Mouse (Mus musculus) C2C12 (cell line): ENCODE results near the gene Hmbs.

Source experiments
- CTCF ChIP-seq: IDR thresholded peaks from one replicate; pipeline ENCODE4 v1.5.1; 2011; ENCODE audit not compliant: control insufficient read depth, insufficient read depth, insufficient read length
- MYOD1 ChIP-seq: IDR thresholded peaks from one replicate; pipeline ENCODE4 v1.6.1; 2011; ENCODE audit warnings: low read depth; ENCODE audit not compliant: control insufficient read depth, insufficient read length
- MYOG ChIP-seq: IDR thresholded peaks from one replicate; pipeline ENCODE4 v1.6.1; 2011; ENCODE audit not compliant: control insufficient read depth, insufficient read length; ENCODE audit errors: extremely low read depth
- USF1 ChIP-seq: IDR thresholded peaks from one replicate; pipeline ENCODE4 v1.6.1; 2011; ENCODE audit warnings: low read depth, mild to moderate bottlenecking, control low read depth, moderate library complexity

DNA sequence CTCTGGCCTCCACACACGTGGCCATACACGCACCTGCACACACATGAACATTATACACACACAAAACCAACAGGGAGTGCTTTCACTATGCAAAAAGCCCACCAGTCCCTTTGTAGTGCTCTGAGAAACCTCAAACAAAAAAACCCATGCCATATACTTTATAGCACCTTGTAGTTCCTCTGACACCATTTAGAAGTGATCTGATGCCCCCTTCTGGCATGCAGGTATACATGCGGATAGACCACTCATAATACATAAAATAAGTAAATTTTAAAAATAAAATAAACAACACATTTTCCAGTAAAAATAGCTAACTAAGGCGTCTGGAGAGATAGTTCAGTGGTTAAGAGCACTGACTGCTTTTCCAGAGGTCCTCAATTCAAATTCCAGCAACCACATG, 13.2 kb upstream of the Hmbs start:
- TF ChIP-seq MYOD1 (no peak), CTCF (no peak), USF1 (no peak), MYOG (no peak)
